Mouse (Mus musculus) induced T-regulatory cell, adult 2 months (primary cell): ENCODE results near the gene Cep112.
"Not testable (repeated sequence)": the region's sequence is repeated elsewhere in the genome, so short reads cannot be mapped to it uniquely, and the experiment has no call there.

ENCODE experiments used
- DNase-seq: peaks from one replicate; pipeline ENCODE4 v3.0.0-alpha.2; 2012; ENCODE audit warnings: low read depth

Cep112 gene

DNA sequence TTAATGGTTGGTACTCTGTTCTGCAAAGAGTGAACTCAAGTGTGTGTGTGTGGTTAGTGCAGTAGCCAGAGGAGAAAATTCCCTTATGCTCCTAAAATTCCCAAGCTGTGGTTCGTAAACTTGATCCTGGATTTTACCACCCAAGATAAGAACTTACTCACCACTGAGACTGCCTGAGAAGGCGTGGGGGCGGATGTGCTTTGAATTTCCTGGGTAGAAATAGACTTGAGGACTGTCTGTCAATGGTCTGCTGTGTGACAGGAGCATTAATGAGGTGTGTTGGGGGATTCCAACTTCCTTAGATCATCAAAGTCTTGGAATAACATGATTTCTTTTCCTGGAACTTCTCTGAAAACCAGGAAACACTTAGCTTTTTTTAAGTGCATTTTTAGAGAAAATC is 374.7 kb downstream of the Cep112 start:
- no peak for DNase-seq

DNA sequence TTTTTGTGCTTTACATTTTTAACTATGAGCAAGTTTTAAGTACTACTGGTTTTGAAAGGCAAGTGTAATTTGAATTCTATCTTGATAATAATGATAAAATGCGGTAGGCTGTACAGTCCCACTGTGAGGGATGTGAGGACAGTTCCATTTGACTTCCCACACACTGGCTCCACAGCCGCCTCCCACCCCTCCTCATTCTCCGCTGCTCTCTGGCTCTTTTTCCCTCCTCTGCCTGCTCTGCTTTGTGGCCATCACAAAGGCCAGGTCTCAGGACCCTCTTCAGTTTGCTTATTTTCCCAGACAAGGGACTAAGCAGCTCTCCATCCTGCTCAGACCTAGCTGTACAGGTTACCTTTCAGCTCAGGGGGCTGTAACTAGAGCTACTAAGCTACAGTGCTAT is 379.0 kb downstream of the Cep112 start:
- no peak for DNase-seq

DNA sequence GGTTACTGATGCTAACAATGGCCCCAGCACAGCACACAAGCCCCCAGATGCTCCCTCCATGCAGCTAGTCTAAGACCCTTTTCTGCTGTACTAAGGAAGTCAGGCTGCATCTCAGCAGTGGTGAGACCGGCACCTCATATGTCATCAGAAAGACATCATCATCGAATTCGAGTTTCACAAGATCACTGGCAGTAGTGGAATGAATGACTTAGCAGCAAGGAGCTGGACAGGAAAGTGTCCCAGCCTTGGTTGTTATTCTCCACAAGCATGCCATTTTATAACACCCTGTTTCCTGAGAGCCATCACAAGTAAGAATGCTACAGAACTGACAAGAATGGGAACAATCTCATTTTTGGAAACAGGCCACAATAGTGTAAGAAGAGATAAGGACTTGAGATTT is 381.0 kb downstream of the Cep112 start:
- DNase-seq = no peak

GRCm38 (mm10) chr11:108809626-108810025 is 384.6 kb downstream of the Cep112 start:
- no peak for DNase-seq

- no peak for DNase-seq
Measured at GRCm38 (mm10) chr11:108821771-108822170, 396.8 kb downstream of the Cep112 start.

DNA sequence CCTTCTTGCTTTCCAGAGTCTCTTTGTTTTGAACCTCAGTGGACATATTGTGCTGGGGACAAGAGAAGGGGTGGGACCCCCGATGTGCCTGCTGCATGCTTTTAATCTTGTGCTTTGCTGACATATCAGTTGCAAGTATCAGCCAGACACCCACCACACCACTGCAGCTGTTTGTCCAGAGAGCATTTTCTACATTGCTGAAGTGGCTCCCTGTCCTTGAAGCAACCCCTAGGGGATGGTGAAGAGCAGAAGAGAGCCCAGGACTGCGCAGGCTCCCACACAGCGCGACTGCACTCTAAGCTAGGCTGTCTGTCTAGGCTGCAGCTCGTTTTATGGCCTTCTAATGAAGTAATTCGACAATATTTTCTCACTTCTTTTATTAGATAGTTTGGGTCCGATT is 397.3 kb downstream of the Cep112 start:
- no peak for DNase-seq

GRCm38 (mm10) chr11:108827321-108827720 is 402.3 kb downstream of the Cep112 start:
- DNase-seq = no peak

DNA sequence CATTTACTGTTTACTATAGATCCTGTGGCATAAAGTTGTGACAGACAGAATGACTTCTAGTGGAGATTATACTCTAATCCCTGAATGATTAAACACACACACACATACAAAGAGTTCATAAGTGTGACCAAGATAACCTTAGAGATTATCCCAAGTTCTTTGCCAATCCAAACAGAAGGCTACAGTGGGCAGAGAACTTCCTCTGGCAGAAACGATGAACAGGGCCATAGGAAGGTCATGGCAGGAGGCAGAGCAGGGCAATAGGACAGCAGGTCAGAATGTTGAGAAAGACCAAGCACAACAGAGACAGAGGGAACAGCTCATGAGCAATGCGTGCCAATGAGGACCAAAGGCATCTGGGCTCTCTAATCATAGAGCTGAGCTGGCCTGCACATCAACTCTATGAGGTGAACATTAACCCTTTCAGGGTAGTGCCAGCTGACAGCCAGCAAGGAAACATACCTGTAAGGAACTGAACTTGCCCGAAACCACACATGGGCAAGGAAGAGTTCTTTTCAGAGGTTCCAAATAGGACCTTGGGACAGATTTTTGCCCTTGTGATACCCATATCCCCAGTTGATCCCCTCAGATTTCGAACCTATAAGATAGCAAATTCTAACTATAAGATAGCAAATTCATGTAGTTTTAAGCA is 403.5 kb downstream of the Cep112 start:
- DNase-seq = no peak

DNA sequence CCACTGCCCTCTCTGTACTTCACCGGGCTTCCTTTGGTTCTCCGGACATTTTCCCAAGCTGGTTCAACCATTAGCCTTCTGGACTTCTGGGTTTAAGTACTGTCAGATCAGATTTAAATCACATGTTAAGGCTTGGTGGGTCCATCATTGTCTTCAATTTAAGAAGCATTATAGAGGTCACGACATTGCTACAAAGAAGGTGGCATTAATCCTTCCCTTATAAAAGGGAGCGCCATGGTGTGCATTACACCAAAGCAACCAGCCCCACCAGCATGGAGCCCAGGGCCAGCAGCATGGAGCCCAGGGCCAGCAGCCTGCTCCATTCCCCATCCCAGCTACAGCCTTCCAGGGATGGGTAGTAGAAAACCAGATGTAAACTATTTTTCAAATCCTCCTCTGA is 411.7 kb downstream of the Cep112 start:
- no peak for DNase-seq

DNA sequence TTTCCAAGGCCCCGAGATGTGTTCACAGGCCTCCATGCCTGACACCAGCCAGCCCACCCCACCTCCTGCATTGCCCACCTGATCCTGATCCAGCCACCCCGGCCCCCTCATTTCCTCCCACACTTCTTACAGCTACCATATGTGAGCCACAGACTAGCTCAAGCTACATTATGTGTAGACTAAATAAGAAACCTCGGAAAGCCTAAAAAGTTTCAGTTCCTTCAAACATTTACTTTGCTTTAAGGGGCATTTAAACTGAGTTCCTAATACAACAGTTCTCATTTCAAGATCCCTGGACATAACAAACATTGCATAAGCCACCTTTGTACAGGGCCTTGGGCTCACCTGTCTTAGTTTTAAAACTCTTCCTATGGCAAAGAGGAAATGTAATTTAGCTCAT is 415.2 kb downstream of the Cep112 start:
- DNase-seq = no peak

GRCm38 (mm10) chr11:108842765-108843164 is 417.8 kb downstream of the Cep112 start:
- no peak for DNase-seq

- no peak for DNase-seq
Measured at GRCm38 (mm10) chr11:108845971-108846370, 421.0 kb downstream of the Cep112 start.

DNA sequence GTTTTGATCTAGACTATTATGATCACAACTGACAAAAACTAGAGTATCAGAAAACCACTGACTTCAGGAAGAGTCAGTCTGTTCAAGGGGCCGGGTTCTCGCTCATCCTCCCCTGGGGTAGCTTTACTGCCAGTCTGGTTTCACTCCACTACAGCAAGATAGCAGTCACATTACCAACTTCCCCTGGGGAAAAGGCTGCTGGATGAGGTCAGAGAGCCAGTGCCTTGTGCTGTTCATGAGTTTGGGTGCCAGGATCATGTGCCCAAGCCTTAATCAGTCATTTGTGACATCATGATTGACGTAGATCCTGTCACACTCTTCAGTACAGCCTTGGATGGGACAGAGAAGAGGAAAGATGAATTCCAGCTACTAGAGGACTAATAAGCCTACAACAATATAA is 421.5 kb downstream of the Cep112 start:
- no peak for DNase-seq

DNA sequence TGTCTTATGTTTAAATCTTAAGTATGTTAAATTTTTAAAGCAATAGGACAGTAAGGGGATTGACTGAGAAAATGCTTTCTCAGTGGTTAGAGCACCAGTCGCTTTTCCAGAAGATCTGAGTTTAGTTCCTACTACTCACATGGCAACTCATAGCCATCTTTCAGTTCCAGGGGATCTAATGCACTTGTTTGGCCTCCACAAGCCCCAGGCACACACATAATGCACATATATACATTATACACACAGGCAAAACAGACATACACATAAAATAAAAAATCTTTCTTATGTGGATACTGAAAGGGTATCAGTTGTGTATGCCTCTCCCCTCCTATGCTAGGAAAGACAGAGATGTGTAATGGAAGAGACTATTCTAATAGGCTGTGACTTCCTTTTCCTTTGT is 426.8 kb downstream of the Cep112 start:
- DNase-seq = no peak

DNA sequence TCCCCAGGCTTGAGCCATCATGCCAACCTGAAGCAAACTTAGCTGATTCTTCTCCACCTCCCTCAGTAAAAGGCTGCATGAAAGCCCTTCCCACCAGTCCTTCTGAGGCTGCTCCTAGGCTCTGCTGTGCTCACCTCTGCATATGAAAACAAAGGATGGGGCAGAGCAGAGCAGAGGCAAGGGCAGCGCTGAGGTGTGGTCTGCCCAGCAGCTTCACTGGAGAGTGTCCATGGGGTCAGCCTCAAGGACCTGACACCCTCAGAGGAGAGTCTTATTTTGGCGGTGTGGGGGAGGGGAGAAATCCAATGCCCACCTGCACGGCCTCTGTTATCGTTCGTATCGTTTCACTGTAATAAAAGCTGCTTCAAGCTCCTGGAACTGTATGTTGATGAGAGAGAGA is 432.3 kb downstream of the Cep112 start:
- no peak for DNase-seq

DNA sequence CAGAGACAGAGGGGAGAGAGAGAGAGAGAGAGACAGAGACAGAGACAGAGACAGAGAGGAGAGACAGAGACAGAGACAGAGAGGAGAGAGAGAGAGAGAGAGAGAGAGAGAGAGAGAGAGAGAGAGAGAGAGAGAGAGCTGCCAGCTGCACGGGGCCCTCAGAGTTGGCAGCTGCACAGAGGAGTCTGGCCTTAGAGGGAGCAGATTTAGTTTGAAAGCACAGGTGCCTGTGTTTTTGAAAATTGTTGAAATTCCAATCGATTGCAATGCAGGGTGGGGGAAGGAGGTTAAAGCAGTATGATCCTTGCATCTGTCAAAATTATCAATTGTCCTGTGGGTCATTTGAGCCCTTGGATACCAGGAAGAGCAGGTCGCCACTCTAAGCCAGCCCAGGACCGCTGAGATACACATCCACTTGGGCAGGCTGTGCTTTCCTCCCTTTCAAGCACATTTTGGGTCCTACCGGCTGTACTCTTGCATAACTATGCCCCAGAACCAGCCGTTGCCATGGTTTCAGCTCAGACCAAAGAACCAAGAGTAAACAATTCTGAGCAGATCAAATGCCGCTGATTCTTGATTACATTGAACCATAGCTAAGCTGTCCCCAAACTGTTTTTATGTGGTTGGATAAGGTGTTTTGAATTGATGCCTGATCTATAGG is 432.8 kb downstream of the Cep112 start:
- DNase-seq = no peak

DNA sequence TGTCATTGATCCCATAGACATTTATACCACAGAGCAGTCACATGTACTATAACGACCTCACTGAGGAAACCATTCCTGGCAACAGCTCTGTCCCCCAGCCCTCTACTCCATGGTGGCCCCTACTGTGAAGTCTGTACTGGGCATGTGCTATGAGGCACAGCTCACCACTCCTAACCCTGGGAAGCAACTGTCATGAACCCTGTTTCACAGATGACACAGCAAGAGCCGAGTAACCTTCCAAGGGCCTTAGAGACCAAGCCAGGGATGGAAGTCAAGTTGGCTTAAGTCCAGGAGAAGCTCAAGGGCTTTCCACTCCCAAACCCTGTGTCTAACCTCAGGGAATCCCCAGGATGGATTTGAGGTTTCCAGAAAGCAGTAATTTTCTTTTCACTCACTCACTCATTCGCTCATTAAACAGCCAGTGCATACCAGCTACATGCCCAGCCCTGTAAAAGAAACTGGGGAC is 433.4 kb downstream of the Cep112 start:
- DNase-seq = no peak

- no peak for DNase-seq
Measured at GRCm38 (mm10) chr11:108858846-108859245, 433.9 kb downstream of the Cep112 start.

DNA sequence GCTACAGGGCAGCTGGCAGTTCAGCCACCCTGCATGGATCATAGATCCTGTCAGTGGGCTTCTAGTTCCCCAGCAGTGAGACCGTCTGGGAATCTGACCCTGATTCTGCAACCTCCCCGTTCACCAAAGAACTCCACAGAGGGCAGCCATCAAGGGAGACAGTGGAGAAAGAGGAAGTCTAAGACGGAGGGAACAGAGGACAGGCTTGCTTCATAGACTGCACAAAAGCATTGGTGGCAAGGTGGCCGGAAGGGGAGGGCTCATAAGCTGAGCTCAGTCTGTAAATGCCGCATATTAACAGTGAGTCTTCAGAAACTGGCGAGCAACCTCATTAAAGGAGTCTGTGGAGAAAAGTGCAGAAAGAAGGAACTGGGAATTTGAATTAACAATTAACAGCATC is 437.4 kb downstream of the Cep112 start:
- no peak for DNase-seq

DNA sequence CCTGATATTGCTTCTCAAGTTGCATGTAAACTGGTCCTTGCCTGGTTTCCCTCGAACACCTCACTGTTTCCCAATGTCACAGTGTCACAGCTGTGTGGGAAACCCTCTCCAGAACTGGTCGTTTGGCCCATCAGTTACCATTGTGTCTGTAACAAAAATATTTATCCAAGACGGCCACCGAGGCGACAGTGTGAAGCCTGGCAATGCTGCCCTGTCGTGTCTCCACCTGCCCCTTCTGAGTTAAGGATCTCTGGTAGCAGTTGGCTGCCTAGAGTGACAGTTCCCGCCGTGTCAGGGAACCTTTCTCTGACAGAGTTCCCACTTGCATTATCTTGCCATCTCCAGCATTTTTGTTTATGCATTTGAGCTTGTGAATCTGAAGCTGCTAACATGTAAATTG is 440.8 kb downstream of the Cep112 start:
- no peak for DNase-seq

- DNase-seq = no peak
Measured at GRCm38 (mm10) chr11:108867538-108867937, 442.5 kb downstream of the Cep112 start.

DNA sequence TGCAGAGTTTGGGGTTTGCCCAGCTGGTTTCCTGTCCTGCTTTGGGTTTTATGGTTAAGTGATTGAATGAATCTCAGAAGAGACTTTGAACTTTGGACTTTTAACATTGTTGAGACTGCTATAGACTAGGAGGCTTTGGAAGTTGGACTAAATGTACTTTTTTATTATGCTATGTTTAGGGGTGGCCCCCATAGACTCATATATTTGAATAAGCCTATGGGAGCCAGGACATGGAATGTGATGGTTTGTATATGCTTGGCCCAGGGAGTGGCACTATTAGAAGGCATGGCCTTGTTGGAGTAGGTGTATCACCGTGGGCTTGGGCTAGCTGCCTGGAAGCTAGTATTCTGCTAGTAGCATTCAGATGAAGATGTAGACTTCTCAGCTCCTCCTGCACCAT is 446.3 kb downstream of the Cep112 start:
- DNase-seq = not testable (repeated sequence)

DNA sequence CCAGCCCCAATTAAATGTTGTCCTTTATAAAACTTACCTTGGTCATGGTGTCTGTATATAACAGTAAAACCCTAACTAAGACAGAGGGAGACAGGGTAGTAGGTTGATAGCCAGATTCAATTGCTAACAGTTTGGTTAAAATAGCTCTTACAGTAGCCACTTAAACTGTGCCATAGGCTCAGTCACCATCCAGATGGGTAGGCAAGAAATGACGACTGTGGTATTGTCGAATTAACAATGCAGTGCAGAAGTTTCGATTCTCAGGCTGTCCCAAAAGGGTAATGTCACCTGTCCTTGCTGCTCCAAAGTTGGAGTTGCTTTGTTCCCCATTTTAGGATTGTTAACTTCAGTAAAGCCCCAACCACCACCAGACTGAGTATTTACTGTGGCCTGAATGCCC is 446.8 kb downstream of the Cep112 start:
- no peak for DNase-seq

DNA sequence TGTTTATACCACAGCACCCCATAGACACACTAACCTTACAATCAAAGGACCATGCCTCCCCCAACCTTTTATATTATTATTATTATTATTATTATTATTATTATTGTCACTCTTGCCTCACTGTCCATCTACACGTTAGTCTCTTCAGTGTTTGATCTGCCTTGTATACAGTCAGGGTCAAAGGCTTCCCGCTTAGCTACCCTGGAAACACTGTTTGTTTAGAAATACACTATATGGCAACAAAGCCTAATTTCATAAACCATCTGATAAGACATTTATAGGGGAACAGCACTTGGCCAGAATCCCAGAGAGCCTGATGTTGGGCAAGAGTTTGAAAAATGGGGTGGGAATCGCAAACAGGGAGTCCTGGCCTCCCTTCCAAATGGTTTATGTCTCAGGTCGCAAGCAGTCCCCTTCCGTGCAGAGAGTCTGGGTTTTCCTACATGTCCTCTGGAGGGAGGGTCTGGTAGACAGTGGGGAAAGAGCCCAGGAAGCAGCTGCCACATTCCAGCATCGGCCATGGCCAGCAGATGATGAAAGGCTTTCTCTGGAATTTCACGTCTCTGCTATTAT is 451.7 kb downstream of the Cep112 start:
- no peak for DNase-seq
